Mouse (Mus musculus): ENCODE measurements around the gene E130208F15Rik.

Gene E130208F15Rik

DNA sequence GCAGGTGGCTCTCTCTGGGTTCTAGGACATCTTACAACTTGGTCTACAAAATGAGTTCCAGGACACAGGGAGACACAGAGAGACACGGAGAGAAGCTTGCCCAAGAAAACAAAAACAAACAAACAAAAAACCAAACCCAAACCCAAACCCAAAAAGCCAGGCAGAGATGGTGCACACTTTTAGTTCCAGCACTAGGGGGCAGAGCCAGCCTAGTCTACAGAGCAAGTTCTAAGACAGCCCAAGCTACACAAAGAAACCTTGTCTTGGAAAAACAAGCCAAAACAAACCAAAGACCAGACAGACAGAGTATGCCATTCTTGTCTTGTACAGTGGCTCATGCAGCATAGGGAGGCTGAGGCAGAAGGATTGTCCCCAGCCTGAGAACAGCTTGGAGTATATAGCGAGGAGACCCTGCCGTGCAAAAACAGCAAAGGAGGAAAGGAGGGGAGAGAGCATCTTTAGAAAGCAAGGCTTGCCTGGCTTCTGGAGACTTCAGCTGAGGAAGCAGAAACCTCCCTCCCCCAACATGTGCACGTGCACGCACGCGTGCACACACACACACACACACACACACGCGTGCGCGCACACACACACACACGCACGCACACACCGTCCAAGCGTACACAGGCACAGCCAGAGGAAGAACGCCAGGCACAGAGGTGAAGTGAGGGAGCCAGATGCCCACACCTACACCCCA, 15.3 kb upstream of the E130208F15Rik start:
- DNase-seq (ENCODE audit: low spot score in 2 of 2) = no peak

DNA sequence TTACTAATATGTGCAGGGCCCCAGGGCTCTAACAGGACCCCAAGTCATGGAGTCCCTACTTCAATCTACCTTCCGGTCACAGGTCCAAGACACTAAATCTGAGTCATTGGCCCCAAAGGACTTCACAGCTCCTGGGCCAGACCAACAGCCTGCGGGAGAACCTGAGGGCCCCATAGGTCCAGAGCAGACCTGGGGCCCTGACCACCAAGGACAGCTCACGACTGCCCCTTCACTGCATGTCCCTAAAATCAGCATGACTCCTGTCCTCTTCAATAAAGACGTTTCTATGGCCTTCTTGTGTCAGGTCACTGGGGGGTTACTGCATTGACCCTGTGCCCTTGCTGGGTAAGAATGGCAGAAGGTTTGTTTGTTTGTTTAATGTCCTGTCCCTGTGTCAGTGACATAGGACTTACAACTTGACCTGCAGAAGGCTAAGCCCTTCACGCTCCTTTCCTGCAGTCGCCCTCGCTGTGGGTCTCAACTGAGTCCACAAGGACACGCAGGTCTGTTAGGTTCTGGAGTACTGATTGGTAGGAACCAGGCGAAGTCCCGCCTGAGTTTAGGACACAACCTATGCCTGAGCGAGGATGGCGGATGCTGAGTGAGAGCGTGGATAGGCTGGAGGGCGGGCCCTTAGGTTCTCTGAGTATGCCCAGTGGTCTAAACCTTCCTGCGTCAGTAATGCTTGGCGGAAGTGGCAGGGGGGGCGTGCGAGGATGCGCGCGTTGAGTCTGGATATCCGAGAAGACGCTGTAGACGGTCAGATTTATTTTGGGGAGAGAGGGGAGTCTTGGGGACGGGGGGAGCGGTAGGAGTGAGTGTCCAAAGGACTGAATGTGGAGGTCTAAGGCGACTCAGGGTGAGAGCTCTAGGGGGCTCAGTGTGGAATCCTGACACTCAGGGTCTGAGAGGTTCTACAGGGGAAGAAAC, 13.2 kb upstream of the E130208F15Rik start, which contains the start of gene Alkbh6:
Gene Alkbh6, plus strand, starts transcription at position 642 of the 930 bp plus-strand sequence.
- DNase-seq (ENCODE audit: low spot score in 2 of 2) = peak; percentile 96 to 98

DNA sequence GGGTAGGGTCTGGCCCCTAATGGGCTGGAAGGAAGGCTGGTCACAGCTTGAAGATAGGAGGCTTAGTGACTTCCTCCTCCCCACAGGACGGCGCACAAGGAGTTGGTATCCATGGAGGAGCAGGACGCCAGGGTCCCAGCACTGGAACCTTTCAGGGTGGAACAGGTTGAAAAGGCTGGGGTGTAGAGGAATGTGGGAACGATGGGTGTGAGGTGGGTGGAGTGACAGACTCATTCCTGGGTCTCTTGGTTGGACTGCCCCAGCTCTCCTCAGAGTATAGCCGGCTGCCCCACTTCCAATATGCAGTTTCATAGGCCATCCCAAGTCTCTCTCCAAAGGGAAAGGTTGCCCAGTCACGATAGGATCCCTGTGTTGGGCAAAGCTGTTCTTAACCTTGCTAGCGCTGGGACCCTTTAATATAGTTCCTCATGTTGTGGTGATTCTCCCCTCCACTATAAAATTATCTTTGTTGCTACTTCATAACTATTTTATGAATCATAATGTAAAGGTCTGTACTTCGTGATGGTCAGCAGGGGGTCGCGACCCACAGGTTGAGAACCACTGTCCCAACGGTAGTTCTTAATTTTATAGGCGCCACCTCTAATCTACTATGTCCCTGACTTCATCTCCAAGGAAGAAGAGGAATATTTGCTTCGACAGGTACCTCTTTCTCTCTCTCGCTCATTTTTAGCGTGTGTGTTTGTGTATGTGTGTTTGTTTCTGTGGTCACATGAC, 12.0 kb upstream of the E130208F15Rik start:
- DNase-seq (ENCODE audit: low spot score in 2 of 2) = no peak

DNA sequence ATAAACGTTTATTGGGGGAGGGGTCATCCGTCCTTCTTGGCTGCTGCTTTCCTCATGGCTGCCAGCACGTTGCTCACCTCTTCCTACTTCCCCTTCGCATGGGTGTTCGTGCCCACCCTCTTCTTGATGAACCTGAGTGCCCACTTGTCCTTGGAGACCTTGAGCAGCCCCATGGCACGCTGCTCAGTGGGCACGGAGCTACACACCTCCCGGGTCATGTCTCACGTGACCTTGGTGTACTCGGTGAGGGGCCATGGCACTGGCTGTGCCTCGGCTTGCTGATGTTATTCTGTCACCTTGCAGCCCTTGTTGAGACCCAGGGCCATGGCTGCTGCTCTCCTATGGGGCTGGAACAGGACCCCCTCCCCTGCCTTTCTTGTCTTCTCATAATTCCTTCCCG, 11.4 kb upstream of the E130208F15Rik start:
- DNase-seq (ENCODE audit: low spot score in 2 of 2) = no peak

DNA sequence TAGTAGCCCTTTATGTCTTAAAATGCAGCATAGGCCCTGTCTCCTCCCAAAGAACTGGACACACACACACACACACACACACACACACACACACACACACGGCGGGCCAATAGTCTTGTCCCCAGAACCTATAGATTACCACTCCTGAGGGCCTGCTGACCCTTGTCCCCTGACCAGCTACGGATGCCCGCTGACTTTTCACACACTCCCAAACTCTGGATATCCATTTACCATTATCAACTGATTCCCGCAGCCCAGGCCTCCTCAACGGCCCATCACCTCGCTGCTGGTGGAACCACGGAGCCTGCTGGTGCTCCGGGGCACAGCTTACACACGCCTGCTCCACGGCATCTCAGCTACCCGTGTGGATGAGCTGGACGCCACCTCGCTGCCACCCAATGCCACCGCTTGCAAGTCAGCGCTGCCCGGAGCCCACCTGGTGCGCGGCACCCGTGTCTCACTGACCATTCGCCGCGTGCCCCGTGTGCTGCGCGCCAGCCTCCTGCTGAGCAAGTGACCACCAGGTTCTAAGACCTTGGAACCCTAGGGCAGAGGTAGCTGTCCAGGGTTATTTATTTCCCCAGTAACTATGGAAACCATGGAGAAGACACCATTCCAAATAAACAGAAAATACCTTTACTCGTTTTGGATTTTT, 7.7 kb upstream of the E130208F15Rik start:
- no peak for DNase-seq (ENCODE audit: low spot score in 2 of 2)

DNA sequence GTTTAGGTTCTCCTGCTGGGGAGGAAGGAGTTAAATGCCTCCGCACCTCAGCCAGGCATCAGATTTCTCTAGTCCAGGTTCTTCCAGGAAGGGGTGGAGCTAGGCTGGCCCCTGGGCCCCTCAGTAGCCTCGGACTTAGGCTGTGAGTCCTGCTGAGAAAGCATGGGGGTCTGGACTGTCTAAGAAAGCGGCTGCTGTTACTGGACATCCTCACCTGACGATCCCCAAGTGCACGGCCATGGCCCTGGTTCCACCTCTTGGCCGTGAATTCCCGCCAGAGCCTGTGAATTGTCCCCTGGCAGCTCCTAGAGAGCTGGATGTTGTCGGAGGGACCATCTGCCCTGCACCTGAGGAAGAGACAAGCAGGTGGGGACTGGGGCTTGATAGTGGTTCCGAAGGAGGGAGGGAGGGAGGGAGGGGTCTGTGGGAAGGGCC, 6.8 kb upstream of the E130208F15Rik start, which contains the start of gene Syne4:
Gene Syne4, plus strand, starts transcription at position 87 of the 435 bp plus-strand sequence.
- no peak for DNase-seq (ENCODE audit: low spot score in 2 of 2)

DNA sequence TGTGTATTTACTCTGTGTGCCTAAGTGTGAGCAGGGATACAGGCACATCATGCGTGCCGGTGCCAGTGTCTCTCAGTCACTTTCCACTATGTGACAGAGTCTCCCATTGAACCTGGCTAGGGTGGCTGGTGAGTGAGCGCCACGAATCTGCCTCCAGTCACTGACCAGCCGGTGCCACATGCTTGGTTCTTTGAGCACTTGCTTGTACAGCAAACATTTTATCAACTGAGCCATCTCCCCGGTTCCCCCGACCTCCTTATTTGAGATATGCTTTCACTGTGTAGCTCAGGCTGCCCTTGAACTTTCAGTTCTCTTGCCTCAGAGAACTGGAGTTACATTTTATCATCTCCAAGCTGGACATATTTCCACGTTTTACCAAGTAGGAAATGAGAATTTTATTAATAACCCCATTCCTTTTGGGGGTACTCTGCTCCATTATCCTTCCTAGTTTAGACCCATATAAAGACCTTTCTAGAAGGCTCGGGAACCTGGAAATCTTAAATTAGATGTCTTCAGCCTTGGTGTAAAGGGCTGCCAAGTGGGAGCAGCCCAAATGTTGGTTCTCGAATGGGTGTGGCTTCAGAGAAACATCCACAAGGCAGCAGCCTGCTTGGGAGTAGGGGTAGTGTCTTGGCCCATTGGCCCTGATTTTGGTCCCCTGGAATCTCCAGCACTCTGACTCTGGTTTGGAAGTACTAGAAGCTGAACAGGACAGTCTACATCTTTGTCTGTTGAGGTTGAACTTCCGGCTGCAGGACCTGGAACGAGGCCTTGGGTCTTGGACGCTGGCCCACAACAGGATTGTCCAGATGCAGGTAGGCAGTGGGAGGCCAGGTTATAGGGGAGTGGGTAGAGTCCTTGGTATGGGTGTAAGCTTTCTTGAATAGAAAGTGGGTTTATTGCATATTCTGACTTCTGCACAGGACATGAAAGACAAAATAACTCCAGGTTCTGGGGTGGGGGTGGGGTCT, 5.7 kb upstream of the E130208F15Rik start:
- DNase-seq (ENCODE audit: low spot score in 2 of 2) = no peak

DNA sequence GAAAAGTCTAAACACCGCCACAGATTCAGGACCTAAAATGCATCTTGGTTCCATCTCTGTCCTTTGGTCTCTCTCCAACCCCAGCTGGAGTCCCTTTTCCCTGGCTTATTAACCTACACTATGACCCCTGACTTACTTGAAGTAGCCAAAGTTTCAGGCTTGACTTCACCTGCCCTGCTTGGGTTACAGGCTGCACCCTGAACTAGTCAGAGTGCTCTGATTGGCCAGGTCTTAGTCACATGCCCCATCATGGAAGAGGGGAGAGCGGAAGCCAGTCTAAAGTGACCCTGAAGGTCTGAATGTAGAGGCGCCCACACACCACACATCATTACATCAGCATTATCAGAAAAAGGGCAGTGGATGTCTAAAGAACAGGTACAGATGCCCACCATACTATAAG, 3.4 kb upstream of the E130208F15Rik start:
- no peak for DNase-seq (ENCODE audit: low spot score in 2 of 2)

DNA sequence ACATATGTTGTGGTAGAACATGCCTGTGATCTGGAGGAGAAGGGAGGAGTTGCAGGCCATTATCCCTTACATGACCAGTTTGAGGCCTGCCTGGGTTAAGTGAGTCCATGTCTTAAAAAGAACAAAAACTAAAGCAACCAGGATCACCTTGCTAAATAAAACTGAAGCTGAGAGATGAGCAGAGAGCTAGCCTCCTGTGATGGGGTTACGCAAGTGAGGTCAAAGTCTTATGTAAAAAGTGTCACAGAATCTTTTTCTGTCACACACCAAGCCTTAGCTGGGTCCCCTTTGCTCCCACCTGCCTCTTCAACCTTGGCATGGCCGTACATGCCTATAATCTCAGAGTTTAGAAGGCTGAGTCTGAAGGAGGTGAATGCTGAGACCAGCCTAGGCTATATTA, 594 bp upstream of the E130208F15Rik start:
- no peak for DNase-seq (ENCODE audit: low spot score in 2 of 2)

DNA sequence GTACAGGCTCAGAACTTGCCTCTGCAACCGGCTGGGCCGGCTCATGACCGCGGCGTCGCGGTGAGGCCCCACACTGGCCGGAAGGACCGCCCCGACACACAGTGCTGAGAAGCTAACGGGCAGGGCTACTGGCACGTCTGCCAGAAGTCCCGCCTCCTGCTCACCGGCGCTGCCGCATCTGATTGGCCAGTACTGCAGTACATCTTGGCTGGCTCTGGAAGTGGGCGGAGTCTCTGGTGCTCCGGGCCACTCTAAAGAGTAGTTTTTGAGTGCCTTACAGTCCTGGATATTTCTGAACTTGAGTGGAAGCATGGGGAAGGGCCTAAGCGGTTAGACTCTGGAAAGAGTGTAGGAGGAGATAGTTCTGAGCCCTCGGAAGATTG, 736 bp downstream of the E130208F15Rik start:
- DNase-seq (ENCODE audit: low spot score in 2 of 2) = peak; percentile 95 to 98

DNA sequence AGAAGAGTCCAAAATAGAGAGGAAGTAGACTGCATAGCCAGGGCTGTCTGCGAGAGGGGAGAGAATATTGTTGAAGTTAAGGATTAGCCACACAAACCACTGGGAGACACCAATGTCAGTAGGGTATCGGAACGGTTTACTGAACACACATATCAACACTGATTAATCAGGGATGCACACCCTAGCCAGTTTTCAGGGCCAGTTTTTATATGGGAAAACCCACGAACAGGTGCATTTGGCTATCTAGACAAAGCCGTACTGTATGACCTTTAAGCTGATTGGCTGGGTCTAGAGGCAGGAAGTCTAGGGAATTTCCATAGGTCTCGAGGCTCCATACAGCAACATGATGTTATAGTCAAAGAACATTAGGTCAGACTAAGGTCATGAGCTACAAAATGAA, 1.3 kb downstream of the E130208F15Rik start:
- no peak for DNase-seq (ENCODE audit: low spot score in 2 of 2)

DNA sequence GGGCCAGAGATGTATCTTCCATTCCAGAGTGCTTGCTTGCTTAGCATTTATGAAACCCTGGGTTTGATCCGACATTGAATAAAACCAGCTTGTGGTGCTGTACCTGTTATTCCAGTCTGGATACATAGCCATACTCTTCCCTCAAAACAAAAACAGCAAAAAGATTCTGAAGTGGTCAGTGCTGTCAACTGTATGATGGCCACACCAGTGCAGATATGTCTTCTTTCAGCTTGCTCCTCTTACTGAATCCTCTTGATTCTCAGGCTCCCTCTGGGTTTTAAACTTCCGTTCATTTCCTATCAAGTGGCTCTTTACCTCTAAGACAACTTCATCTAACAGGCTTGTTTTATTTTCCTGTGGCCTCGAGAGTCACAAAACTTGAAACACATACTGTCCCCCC, 2.3 kb downstream of the E130208F15Rik start, which contains the start of gene Sdhaf1:
Gene Sdhaf1, minus strand, starts transcription at position 101 of the 400 bp plus-strand sequence.
- no peak for DNase-seq (ENCODE audit: low spot score in 2 of 2)

DNA sequence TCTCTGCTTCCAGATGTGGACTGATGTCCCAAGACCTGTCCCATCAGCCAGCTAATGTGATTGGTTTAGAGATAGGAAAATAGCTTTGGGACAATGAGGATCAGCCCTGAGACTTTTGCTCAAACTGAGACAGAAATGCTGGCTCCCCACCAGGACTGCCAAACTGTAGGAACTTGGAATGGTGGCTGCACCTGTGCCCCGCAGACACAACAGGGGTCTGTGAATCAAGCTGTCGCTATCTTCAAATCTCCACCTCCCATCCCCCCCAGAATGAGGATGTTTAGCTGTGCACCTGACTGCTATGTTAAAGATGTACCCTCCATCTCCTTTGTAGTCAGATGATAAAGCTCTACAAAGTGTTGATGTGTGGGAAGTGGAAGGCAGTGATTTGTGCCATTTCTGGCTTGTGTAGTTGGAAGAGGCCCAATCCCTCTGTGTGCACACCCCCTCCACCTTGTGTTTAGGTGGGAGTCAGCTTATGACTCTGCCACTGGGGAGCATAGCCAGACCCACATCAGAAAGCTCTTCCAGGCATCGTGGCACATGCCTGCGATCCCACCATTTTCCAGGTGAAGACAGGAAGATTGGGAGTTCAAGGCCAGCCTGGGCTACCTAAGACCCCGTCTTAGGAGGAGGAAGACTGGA, 2.9 kb downstream of the E130208F15Rik start:
- DNase-seq (ENCODE audit: low spot score in 2 of 2) = peak in 1 of 2 experiments; percentile 79

DNA sequence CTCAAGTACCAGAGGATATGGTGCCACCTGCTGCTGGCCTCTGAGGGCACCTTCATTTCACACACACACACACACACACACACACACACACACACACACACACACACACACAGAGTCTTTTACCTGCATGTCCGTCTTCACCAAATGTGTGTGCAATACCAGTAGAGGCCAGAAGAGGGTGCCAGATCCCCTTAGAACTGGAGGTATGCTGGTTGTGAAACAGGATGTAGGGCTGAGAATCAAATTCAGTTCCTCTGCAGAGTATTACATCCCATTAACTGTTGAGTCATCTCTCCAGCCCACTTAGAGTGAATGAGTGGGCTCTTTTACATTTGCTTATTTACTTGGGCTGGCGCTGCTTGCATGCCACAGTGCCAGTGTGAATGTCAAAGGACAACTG, 3.8 kb downstream of the E130208F15Rik start:
- no peak for DNase-seq (ENCODE audit: low spot score in 2 of 2)

DNA sequence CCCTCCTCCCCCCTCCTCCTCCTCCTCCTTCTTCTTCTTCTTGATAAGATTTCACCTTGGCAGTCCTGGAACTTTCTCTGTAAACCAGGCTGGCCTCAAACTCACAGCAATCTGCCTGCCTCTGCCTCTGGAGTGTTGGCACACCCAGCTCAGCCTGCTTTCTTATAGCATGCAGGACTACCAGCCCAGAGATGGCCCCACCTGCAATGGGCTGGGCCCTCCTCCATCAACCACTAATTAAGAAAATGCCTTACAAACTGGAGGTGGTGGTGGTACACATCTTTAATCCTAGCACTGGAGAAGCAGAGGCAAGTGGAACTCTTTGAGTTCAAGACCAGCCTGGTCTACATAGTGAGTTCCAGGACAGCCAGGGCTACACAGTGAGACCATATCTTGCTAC, 4.9 kb downstream of the E130208F15Rik start:
- DNase-seq (ENCODE audit: low spot score in 2 of 2) = no peak

DNA sequence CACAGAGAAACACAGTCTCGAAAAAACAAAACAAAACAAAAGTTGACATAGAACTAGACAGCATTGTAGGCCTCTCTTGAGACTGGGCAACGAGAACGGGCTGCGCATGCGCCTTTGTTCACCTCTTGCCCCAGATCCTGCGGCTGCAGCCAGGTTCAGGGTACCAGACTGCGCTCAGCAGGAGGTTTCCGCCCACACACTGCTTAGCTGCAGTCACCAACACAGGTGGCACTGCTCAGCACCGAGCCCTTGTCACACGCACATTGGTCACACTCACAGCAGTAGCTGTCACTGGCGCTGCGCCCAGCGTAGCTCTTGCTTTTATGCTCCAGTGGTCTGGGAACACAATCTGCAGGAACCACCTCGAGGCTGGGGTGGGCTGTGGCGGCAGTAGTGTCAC, 5.6 kb downstream of the E130208F15Rik start:
- no peak for DNase-seq (ENCODE audit: low spot score in 2 of 2)

DNA sequence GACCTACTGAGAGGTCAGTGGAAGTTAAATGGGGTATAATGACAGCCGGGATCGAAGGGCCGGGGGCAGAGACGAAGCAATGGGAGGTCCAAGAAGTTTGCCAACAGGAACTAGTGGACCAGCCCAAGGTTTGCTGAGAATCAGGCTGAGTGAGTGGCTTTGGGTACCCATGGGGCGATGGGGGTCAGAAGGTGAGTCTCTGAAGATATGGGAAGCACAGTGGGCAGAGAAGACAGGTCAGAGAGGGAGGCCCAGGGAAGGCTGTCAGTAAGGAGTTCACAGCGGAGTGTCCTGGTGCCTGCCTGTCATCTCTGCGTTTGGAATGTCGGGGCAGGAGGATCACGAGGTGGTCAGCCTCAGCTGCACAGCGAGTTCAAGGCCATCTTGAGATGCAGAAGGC, 6.8 kb downstream of the E130208F15Rik start:
- DNase-seq (ENCODE audit: low spot score in 2 of 2) = no peak

DNA sequence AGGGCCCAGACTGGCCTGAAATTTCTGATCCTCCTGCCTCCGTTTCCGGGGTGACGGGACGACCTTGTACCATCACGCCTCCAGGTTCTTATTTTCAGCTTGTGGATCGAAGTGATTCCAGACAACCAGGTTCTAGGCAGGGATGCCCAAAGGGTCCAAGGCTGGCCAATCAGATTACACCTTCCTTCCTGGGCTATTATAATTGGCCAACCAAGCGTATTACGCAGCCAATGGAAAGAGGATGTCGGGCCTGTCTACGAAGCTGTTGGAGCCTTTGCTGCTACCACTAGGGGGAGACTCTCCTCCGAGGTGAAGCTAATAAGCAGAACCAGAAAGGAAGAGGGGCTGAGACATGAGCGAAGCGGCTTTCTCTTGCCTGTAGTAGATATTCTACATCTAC, 10.3 kb downstream of the E130208F15Rik start:
- DNase-seq (ENCODE audit: low spot score in 2 of 2) = peak; percentile 96

DNA sequence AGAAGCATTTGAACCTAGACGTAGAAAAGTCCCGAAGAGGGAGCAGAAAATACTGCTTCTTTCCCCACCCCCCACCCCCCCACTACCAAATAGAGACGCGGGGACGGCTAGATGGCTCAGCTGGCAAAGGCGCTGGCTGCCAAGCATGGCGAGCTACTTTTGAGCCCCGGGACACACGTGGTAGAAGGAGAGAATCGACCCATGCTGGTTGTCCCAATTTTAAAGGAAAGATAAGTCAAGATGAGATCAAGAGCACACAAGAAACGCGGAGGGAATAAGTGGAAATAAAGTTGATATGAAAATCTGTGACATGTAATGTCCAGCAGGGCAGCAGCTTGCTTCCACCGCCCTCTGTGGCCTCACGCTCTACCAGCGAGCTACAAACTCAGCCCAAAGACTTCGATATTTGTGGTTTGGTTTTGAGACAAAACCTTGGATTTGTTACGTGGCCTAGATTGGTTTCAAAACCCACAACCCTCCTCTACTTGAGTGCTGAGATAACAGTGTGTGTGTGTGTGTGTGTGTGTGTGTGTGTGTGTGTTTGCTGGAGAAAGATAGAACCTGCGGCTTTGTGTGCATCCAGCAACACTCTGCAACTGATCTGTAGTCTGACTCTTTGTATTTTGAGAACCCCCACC, 11.2 kb downstream of the E130208F15Rik start:
- DNase-seq (ENCODE audit: low spot score in 2 of 2) = no peak

All from left cerebral cortex, adult 9 months (tissue).